In the genomic region with DNA sequence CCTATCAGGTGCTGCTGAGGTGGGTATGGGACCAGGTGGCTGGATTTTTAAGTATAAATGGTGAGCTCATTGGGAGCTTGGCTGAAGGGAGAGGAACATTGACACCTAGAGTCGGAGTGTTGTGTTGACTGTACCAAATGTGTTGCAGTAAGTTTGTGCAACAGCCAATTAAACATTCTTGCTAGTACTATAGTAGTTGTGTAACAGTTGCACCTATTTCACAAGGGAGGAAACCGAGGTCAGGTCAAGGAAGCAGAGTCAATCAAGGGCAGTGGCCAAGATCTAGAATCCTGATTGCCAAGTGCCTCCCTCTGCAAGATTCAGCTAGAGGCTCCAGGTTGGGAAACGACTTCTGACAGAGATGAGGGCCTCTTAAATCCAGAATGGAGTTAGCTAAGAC, we compare ENCODE assay signal across 17 mouse cellular contexts. TPM values are rescaled to one million over a fixed set of nuclear protein-coding genes. Genes with fewer than 3 reads are reported as not detected.
DNase-seq lines count a peak whose midpoint lies in the region; ATAC-seq lines count a peak whose summit lies in the region.
"Had no signal": no experiment of that assay in that cellular context is flagged by ENCODE, and none has a peak within 500 bp of the region (broad histone marks: within the 10 kb centered on the region; RNA-seq: fewer than 3 reads in every experiment).

No protein-coding gene starts in this region.

- no peak overlapping the region for H3K4me2 ChIP-seq in hindbrain, embryonic 13.5 days
- H3K4me2 ChIP-seq: embryonic facial prominence, embryonic 15.5 days had no signal

- no peak overlapping the region for H3K4me3 ChIP-seq in hindbrain, embryonic 10.5 days
- H3K4me3 ChIP-seq in hindbrain, embryonic 13.5 days, result no peak overlapping the region
- no peak overlapping the region for H3K4me3 ChIP-seq in forebrain, embryonic 10.5 days
- H3K4me3 ChIP-seq: embryonic facial prominence, embryonic 15.5 days; limb, embryonic 10.5 days had no signal

- 0 out of 2 replicates have a peak, but pooled peaks cover 3% of the 10 kb centered on the region for H3K9me3 ChIP-seq in hindbrain, embryonic 10.5 days
- no peaks in the 10 kb centered on the region for H3K9me3 ChIP-seq in hindbrain, embryonic 13.5 days
- no peaks in the 10 kb centered on the region for H3K9me3 ChIP-seq in forebrain, embryonic 10.5 days
- H3K9me3 ChIP-seq: embryonic facial prominence, embryonic 15.5 days; G1E; limb, embryonic 10.5 days had no signal

- peak overlapping the region; percentile 62; the same call in 1 of the 2 replicates for H3K27ac ChIP-seq in hindbrain, embryonic 10.5 days
- H3K27ac ChIP-seq in hindbrain, embryonic 13.5 days, result no peak overlapping the region
- H3K27ac ChIP-seq in forebrain, embryonic 10.5 days, result no peak overlapping the region
- H3K27ac ChIP-seq: embryonic facial prominence, embryonic 15.5 days; hindbrain, postnatal 0 days; limb, embryonic 10.5 days had no signal

- 87% methylated on average over 3 of the region's 3 CpGs for WGBS in hindbrain, embryonic 10.5 days
- 87% methylated on average over 3 of the region's 3 CpGs for WGBS in hindbrain, embryonic 13.5 days
- 86% methylated on average over 3 of the region's 3 CpGs for WGBS in forebrain, embryonic 10.5 days

- no peak overlapping the region for H3K9ac ChIP-seq in hindbrain, embryonic 13.5 days
- H3K9ac ChIP-seq: embryonic facial prominence, embryonic 15.5 days had no signal

- H3K36me3 ChIP-seq in hindbrain, embryonic 10.5 days, result peaks cover 22% of the 10 kb centered on the region
- H3K36me3 ChIP-seq in hindbrain, embryonic 13.5 days, result no peaks in the 10 kb centered on the region
- peaks cover 14% of the 10 kb centered on the region for H3K36me3 ChIP-seq in forebrain, embryonic 10.5 days (replicated peaks)
- H3K36me3 ChIP-seq: embryonic facial prominence, embryonic 15.5 days had no signal

- H3K4me1 ChIP-seq in hindbrain, embryonic 10.5 days (replicated peaks), result peaks cover 39% of the 10 kb centered on the region
- no peaks in the 10 kb centered on the region for H3K4me1 ChIP-seq in hindbrain, embryonic 13.5 days (replicated peaks)
- H3K4me1 ChIP-seq in forebrain, embryonic 10.5 days, result peaks cover 13% of the 10 kb centered on the region

- H3K27me3 ChIP-seq in hindbrain, embryonic 10.5 days (ENCODE audit: insufficient read depth, poor library complexity, severe bottlenecking), result 0 out of 2 replicates have a peak, but pooled peaks cover 7% of the 10 kb centered on the region
- H3K27me3 ChIP-seq in hindbrain, embryonic 13.5 days, result no peaks in the 10 kb centered on the region
- no peaks in the 10 kb centered on the region for H3K27me3 ChIP-seq in forebrain, embryonic 10.5 days (ENCODE audit: poor library complexity, severe bottlenecking)
- H3K27me3 ChIP-seq: embryonic facial prominence, embryonic 15.5 days had no signal

- no peak for DNase-seq in hindbrain, embryonic 10.5 days (ENCODE audit: low spot score)
- peak; percentile 73 to 88 for DNase-seq in lung, adult 18-20 months
- DNase-seq in cerebellum, adult 8-10 months, result no peak
- DNase-seq in forebrain, embryonic 10.5 days (ENCODE audit: extremely low spot score, low spot score), result no peak
- DNase-seq: cerebellum, adult 11 months; heart, postnatal 10 days; kidney, adult 8-10 months; midbrain, embryonic 14.5 days; thymus, postnatal 4 days had no signal

- no peak for ATAC-seq in hindbrain, embryonic 13.5 days (ENCODE audit: low FRiP score)
- ATAC-seq in common myeloid progenitor, adult 5-6 weeks (replicated peaks; ENCODE audit: low read depth, poor library complexity, severe bottlenecking), result peak; percentile 56; the same call in 1 of the 2 replicates
- ATAC-seq in megakaryocyte progenitor cell, adult 5-6 weeks (replicated peaks; ENCODE audit: poor library complexity), result peak; percentile 88
- ATAC-seq: forebrain, embryonic 14.5 days; hindbrain, postnatal 0 days had no signal

RNA-seq across cellular contexts. Expression of gene Nr2c1, which starts 49.7 kb away (rescaled TPM):
- 12.1 and 13.6 TPM in 2 replicates for polyA plus RNA-seq in hindbrain, embryonic 10.5 days (2016; fragmentation: Nextera tagmentation; extraction: Ambion mirVana)
- polyA plus RNA-seq in hindbrain, embryonic 13.5 days (2015; fragmentation: Nextera tagmentation; extraction: Ambion mirVana), result 8.2 and 9.3 TPM in 2 replicates
- total RNA-seq in common myeloid progenitor, adult 5-6 weeks (2017), result 8.7 and 11.1 TPM in 2 replicates
- 10.9 and 11.2 TPM in 2 replicates for total RNA-seq in megakaryocyte progenitor cell, adult 5-6 weeks (2015)
- total RNA-seq in megakaryocyte progenitor cell, adult 5-6 weeks (2017), result 5.0 and 6.2 TPM in 2 replicates
- 11.0 and 11.3 TPM in 2 replicates for polyA plus RNA-seq in forebrain, embryonic 10.5 days (2016; fragmentation: Nextera tagmentation; extraction: Ambion mirVana)

Comparison
In these comparisons a context has a peak if more than half of its experiments do, and no peak if none do; other contexts are left out.
1. DNase-seq: peak in lung, adult 18-20 months (2 of 2); none in hindbrain, embryonic 10.5 days (single experiment), cerebellum, adult 8-10 months (single experiment) and forebrain, embryonic 10.5 days (single experiment).